Mouse (Mus musculus): ENCODE data around the gene Tmem147. TPM values are rescaled to one million over a fixed set of nuclear protein-coding genes. Genes with fewer than 3 reads are reported as not detected.

Tmem147 gene
- polyA plus RNA-seq, 1 experiment from 2014 or later, result 202 TPM

- Histone ChIP-seq H3K27me3 (ENCODE audit: control insufficient read depth, insufficient read depth, low read length) (peaks cover 20% of the 10 kb centered on the region; the same call in 1 of the 2 replicates), H3K9ac (ENCODE audit: low read depth, low read length) (peak overlapping the region; percentile 24; the same call in 1 of the 2 replicates), H3K4me1 (ENCODE audit: control insufficient read depth, insufficient read depth, low read length) (0 out of 2 replicates have a peak, but pooled peaks cover 7% of the 10 kb centered on the region), H3K27ac (ENCODE audit: low read depth, low read length) (no peak overlapping the region), H3K4me3 (ENCODE audit: low read length) (peak overlapping the region; percentile 27), H3K9me3 (ENCODE audit: control insufficient read depth, low read length) (no peaks in the 10 kb centered on the region), H3K36me3 (ENCODE audit: control insufficient read depth, insufficient read depth, low read length) (no peaks in the 10 kb centered on the region), H3K4me2 (replicated peaks; ENCODE audit: low read depth, low read length) (peak overlapping the region; percentile 58)
- ATAC-seq (ENCODE audit: low FRiP score, low TSS enrichment), result peak; percentile 96
- 2% methylated on average over 42 of the region's 43 CpGs for WGBS
These were observed 12.2 kb downstream of the Tmem147 start for GRCm38 (mm10) chr7:30717006-30717715.

GRCm38 (mm10) chr7:30711942-30712341 is 17.4 kb downstream of the Tmem147 start, which contains the start of gene Atp4a:
TSS of gene Atp4a (plus strand) at chr7:30712209.
- Histone ChIP-seq H3K27me3 (ENCODE audit: control insufficient read depth, insufficient read depth, low read length) (peaks cover 15% of the 10 kb centered on the region; the same call in 1 of the 2 replicates), H3K9ac (ENCODE audit: low read depth, low read length) (no peak within 1 kb of the TSS), H3K27ac (ENCODE audit: low read depth, low read length) (no peak within 1 kb of the TSS), H3K4me2 (replicated peaks; ENCODE audit: low read depth, low read length) (no peak within 1 kb of the TSS), H3K9me3 (ENCODE audit: control insufficient read depth, low read length) (no peaks in the 10 kb centered on the region), H3K4me3 (ENCODE audit: low read length) (no peak within 1 kb of the TSS), H3K4me1 (ENCODE audit: control insufficient read depth, insufficient read depth, low read length) (no peaks in the 10 kb centered on the region), H3K36me3 (ENCODE audit: control insufficient read depth, insufficient read depth, low read length) (no peaks in the 10 kb centered on the region)
- 75% methylated on average over 3 of the region's 3 CpGs for WGBS
- no peak for ATAC-seq (ENCODE audit: low FRiP score, low TSS enrichment)

- no peak for ATAC-seq (ENCODE audit: low FRiP score, low TSS enrichment)
- Histone ChIP-seq H3K4me2 (replicated peaks; ENCODE audit: low read depth, low read length) (no peak overlapping the region), H3K27me3 (ENCODE audit: control insufficient read depth, insufficient read depth, low read length) (no peaks in the 10 kb centered on the region), H3K9me3 (ENCODE audit: control insufficient read depth, low read length) (no peaks in the 10 kb centered on the region), H3K4me1 (ENCODE audit: control insufficient read depth, insufficient read depth, low read length) (no peaks in the 10 kb centered on the region), H3K9ac (ENCODE audit: low read depth, low read length) (no peak overlapping the region), H3K27ac (ENCODE audit: low read depth, low read length) (no peak overlapping the region), H3K4me3 (ENCODE audit: low read length) (no peak overlapping the region), H3K36me3 (ENCODE audit: control insufficient read depth, insufficient read depth, low read length) (no peaks in the 10 kb centered on the region)
- 89% methylated on average over 1 of the region's 1 CpGs for WGBS
These were observed 21.9 kb downstream of the Tmem147 start for GRCm38 (mm10) chr7:30707441-30707840.

- H3K27me3 ChIP-seq (ENCODE audit: control insufficient read depth, insufficient read depth, low read length), result no peaks in the 10 kb centered on the region
- no peaks in the 10 kb centered on the region for H3K4me1 ChIP-seq (ENCODE audit: control insufficient read depth, insufficient read depth, low read length)
- H3K4me3 ChIP-seq (ENCODE audit: low read length), result no peak overlapping the region
- no peak for ATAC-seq (ENCODE audit: low FRiP score, low TSS enrichment)
- WGBS, result 78% methylated on average over 8 of the region's 8 CpGs
- no peak overlapping the region for H3K4me2 ChIP-seq (replicated peaks; ENCODE audit: low read depth, low read length)
- no peak overlapping the region for H3K9ac ChIP-seq (ENCODE audit: low read depth, low read length)
- no peak overlapping the region for H3K27ac ChIP-seq (ENCODE audit: low read depth, low read length)
- no peaks in the 10 kb centered on the region for H3K36me3 ChIP-seq (ENCODE audit: control insufficient read depth, insufficient read depth, low read length)
- no peaks in the 10 kb centered on the region for H3K9me3 ChIP-seq (ENCODE audit: control insufficient read depth, low read length)
These were observed 23.0 kb downstream of the Tmem147 start for GRCm38 (mm10) chr7:30706214-30706882.

- no peak for ATAC-seq (ENCODE audit: low FRiP score, low TSS enrichment)
- no peak within 1 kb of the TSS for H3K9ac ChIP-seq (ENCODE audit: low read depth, low read length)
- no peak within 1 kb of the TSS for H3K4me3 ChIP-seq (ENCODE audit: low read length)
- no peaks in the 10 kb centered on the region for H3K27me3 ChIP-seq (ENCODE audit: control insufficient read depth, insufficient read depth, low read length)
- no peak within 1 kb of the TSS for H3K27ac ChIP-seq (ENCODE audit: low read depth, low read length)
- H3K36me3 ChIP-seq (ENCODE audit: control insufficient read depth, insufficient read depth, low read length), result no peaks in the 10 kb centered on the region
- H3K4me1 ChIP-seq (ENCODE audit: control insufficient read depth, insufficient read depth, low read length), result no peaks in the 10 kb centered on the region
- WGBS, result 39% methylated on average over 9 of the region's 9 CpGs
- no peaks in the 10 kb centered on the region for H3K9me3 ChIP-seq (ENCODE audit: control insufficient read depth, low read length)
- H3K4me2 ChIP-seq (replicated peaks; ENCODE audit: low read depth, low read length), result no peak within 1 kb of the TSS
These were observed 30.8 kb downstream of the Tmem147 start, which contains the start of gene 2200002J24Rik for GRCm38 (mm10) chr7:30698589-30698988. TSS of gene 2200002J24Rik (plus strand) at chr7:30698926.

- Histone ChIP-seq H3K27ac (ENCODE audit: low read depth, low read length) (no peak overlapping the region), H3K9ac (ENCODE audit: low read depth, low read length) (no peak overlapping the region), H3K4me1 (ENCODE audit: control insufficient read depth, insufficient read depth, low read length) (no peaks in the 10 kb centered on the region), H3K36me3 (ENCODE audit: control insufficient read depth, insufficient read depth, low read length) (no peaks in the 10 kb centered on the region), H3K4me3 (ENCODE audit: low read length) (no peak overlapping the region), H3K27me3 (ENCODE audit: control insufficient read depth, insufficient read depth, low read length) (no peaks in the 10 kb centered on the region), H3K4me2 (replicated peaks; ENCODE audit: low read depth, low read length) (no peak overlapping the region), H3K9me3 (ENCODE audit: control insufficient read depth, low read length) (no peaks in the 10 kb centered on the region)
- ATAC-seq (ENCODE audit: low FRiP score, low TSS enrichment), result no peak
- 72% methylated on average over 5 of the region's 5 CpGs for WGBS
These were observed 31.2 kb downstream of the Tmem147 start for GRCm38 (mm10) chr7:30698101-30698500.

GRCm38 (mm10) chr7:30688325-30688724 is 41.0 kb downstream of the Tmem147 start:
- no peak for ATAC-seq (ENCODE audit: low FRiP score, low TSS enrichment)
- no peak overlapping the region for H3K27ac ChIP-seq (ENCODE audit: low read depth, low read length)

GRCm38 (mm10) chr7:30683425-30683824 is 45.9 kb downstream of the Tmem147 start:
- H3K27ac ChIP-seq (ENCODE audit: low read depth, low read length), result no peak overlapping the region
- no peak overlapping the region for H3K4me3 ChIP-seq (ENCODE audit: low read length)
- no peak overlapping the region for H3K4me2 ChIP-seq (replicated peaks; ENCODE audit: low read depth, low read length)
- no peak overlapping the region for H3K9ac ChIP-seq (ENCODE audit: low read depth, low read length)
- no peaks in the 10 kb centered on the region for H3K9me3 ChIP-seq (ENCODE audit: control insufficient read depth, low read length)
- no peak for ATAC-seq (ENCODE audit: low FRiP score, low TSS enrichment)
- H3K4me1 ChIP-seq (ENCODE audit: control insufficient read depth, insufficient read depth, low read length), result no peaks in the 10 kb centered on the region
- WGBS, result 76% methylated on average over 2 of the region's 2 CpGs
- 0 out of 2 replicates have a peak, but pooled peaks cover 7% of the 10 kb centered on the region for H3K27me3 ChIP-seq (ENCODE audit: control insufficient read depth, insufficient read depth, low read length)
- no peaks in the 10 kb centered on the region for H3K36me3 ChIP-seq (ENCODE audit: control insufficient read depth, insufficient read depth, low read length)

More at GRCm38 (mm10) chr7:30688325-30688724, 41.0 kb downstream of the Tmem147 start:
- Histone ChIP-seq H3K27me3 (ENCODE audit: control insufficient read depth, insufficient read depth, low read length) (0 out of 2 replicates have a peak, but pooled peaks cover 7% of the 10 kb centered on the region), H3K9me3 (ENCODE audit: control insufficient read depth, low read length) (no peaks in the 10 kb centered on the region), H3K4me3 (ENCODE audit: low read length) (no peak overlapping the region), H3K9ac (ENCODE audit: low read depth, low read length) (no peak overlapping the region), H3K4me1 (ENCODE audit: control insufficient read depth, insufficient read depth, low read length) (no peaks in the 10 kb centered on the region), H3K36me3 (ENCODE audit: control insufficient read depth, insufficient read depth, low read length) (no peaks in the 10 kb centered on the region), H3K4me2 (replicated peaks; ENCODE audit: low read depth, low read length) (no peak overlapping the region)
- 66% methylated on average over 6 of the region's 6 CpGs for WGBS

- no peak for ATAC-seq (ENCODE audit: low FRiP score, low TSS enrichment)
- no peaks in the 10 kb centered on the region for H3K4me1 ChIP-seq (ENCODE audit: control insufficient read depth, insufficient read depth, low read length)
- WGBS, result 46% methylated on average over 5 of the region's 5 CpGs
These were observed 47.4 kb downstream of the Tmem147 start for GRCm38 (mm10) chr7:30681897-30682296.

More at GRCm38 (mm10) chr7:30681897-30682296, 47.4 kb downstream of the Tmem147 start:
- Histone ChIP-seq H3K9ac (ENCODE audit: low read depth, low read length) (no peak overlapping the region), H3K4me2 (replicated peaks; ENCODE audit: low read depth, low read length) (no peak overlapping the region), H3K9me3 (ENCODE audit: control insufficient read depth, low read length) (no peaks in the 10 kb centered on the region), H3K27ac (ENCODE audit: low read depth, low read length) (no peak overlapping the region), H3K36me3 (ENCODE audit: control insufficient read depth, insufficient read depth, low read length) (no peaks in the 10 kb centered on the region), H3K4me3 (ENCODE audit: low read length) (no peak overlapping the region), H3K27me3 (ENCODE audit: control insufficient read depth, insufficient read depth, low read length) (no peaks in the 10 kb centered on the region)
